Mouse (Mus musculus) heart, embryonic 15.5 days (tissue): ENCODE data around the gene Lrrc1. TPM values are rescaled to one million over a fixed set of nuclear protein-coding genes. Genes with fewer than 3 reads are reported as not detected.
A peak's percentile ranks its signal among the peaks of the same experiment; 100 is the strongest.

Experiments used
- ATAC-seq: fragments of 200-750 bp; cut with Nextera tagmentation; replicated peaks from 2 replicates; pipeline ENCODE4 v1.8.0; 2017; ENCODE audit warnings: low read depth, moderate TSS enrichment; ENCODE audit not compliant: insufficient number of reproducible peaks, insufficient read depth, low FRiP score
- H3K27ac ChIP-seq: fragments of 300-500 bp; sonication (generic); 2 replicates; pipeline ENCODE4 v1.5.1; 2015; ENCODE audit warnings: mild to moderate bottlenecking, inconsistent platforms
- H3K27me3 ChIP-seq: fragments of 300-500 bp; sonication (generic); 2 replicates; pipeline ENCODE4 v1.6.1; 2015; ENCODE audit warnings: inconsistent platforms
- H3K36me3 ChIP-seq: fragments of 300-500 bp; sonication (generic); 2 replicates; pipeline ENCODE4 v1.6.1; 2015; ENCODE audit warnings: mild to moderate bottlenecking, inconsistent platforms
- H3K4me1 ChIP-seq: fragments of 300-500 bp; sonication (generic); replicated peaks from 2 replicates; pipeline ENCODE4 v1.6.1; 2015; ENCODE audit warnings: inconsistent platforms
- H3K4me2 ChIP-seq: fragments of 300-500 bp; sonication (generic); 2 replicates; pipeline ENCODE4 v1.6.1; 2015; ENCODE audit warnings: inconsistent platforms, mild to moderate bottlenecking, moderate library complexity
- H3K4me3 ChIP-seq: fragments of 300-500 bp; sonication (generic); 2 replicates; pipeline ENCODE4 v1.5.1; 2015; ENCODE audit warnings: mild to moderate bottlenecking, inconsistent platforms
- H3K9ac ChIP-seq: fragments of 300-500 bp; sonication (generic); 2 replicates; pipeline ENCODE4 v1.6.1; 2015; ENCODE audit warnings: mild to moderate bottlenecking, inconsistent platforms
- H3K9me3 ChIP-seq: fragments of 300-500 bp; sonication (generic); replicated peaks from 2 replicates; pipeline ENCODE4 v1.6.1; 2016; ENCODE audit warnings: inconsistent platforms
- WGBS: fragments of 180-500 bp; shearing (Covaris S2); methylation state at CpG from one replicate; pipeline ENCODE4 v1.1.7; 2015; ENCODE audit warnings: mixed read lengths; 5-methylcytosine and 5-hydroxymethylcytosine counted together
- polyA plus RNA-seq: library from polyadenylated mRNA; unstranded; fragments of >200 nt; fragmentation: Nextera tagmentation; extraction: Ambion mirVana; gene quantifications from 2 replicates; pipeline ENCODE4 v1.2.1, GENCODE M21; 2015

The Lrrc1 gene
- polyA plus RNA-seq, 1 experiment from 2014 or later, result 18.6 TPM

DNA sequence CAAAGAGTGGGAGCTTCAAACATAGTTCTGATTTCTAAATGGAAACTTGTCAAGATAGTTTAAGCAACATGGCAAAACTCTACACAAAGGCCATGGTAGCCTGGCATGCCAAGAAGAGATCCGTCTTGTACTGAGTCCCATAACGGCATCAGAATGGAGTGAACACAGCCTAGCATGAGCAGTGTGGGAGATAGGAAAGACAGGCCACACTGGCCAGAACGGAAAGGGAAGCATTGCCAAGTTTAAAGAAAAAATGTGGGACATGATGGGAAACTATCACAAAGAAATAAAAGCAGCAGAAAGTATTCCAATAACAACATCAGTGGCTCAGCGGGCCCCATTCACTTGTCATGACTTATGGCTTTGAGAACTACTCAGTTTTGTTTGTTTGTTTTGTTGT lies 111.2 kb downstream of the Lrrc1 start:
- no peak overlapping the region for H3K9ac ChIP-seq
- no peak overlapping the region for H3K4me2 ChIP-seq
- WGBS, result 63% methylated on average over 4 of the region's 4 CpGs
- H3K9me3 ChIP-seq, result no peaks in the 10 kb centered on the region
- H3K27me3 ChIP-seq, result no peaks in the 10 kb centered on the region
- peaks cover 9% of the 10 kb centered on the region; the same call in 1 of the 2 replicates for H3K36me3 ChIP-seq
- H3K4me1 ChIP-seq, result peaks cover 34% of the 10 kb centered on the region
- H3K27ac ChIP-seq, result no peak overlapping the region
- no peak for ATAC-seq
- H3K4me3 ChIP-seq, result no peak overlapping the region

DNA sequence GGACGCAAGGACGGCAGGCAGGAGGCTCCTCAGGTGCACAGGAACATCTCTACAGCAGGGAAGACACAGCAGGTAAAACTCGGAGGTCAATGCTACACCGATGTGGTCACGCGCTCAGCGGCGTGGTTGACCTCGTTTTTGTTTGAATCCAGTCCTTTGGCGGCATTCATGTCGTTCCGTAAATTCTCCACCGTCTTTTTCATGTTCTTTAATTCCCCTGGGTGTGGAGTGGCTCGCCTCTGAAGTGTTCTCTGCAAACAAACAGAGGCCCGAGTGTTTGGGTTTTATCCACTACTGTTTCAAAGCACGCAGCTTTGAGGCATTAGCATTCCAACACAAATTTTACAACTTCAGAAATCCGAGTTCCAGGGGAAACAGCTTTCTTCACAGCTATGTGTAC lies 112.6 kb downstream of the Lrrc1 start:
- H3K9ac ChIP-seq, result no peak overlapping the region
- no peak overlapping the region for H3K4me3 ChIP-seq
- H3K4me2 ChIP-seq, result no peak overlapping the region
- H3K9me3 ChIP-seq, result no peaks in the 10 kb centered on the region
- peaks cover 9% of the 10 kb centered on the region; the same call in 1 of the 2 replicates for H3K36me3 ChIP-seq
- peaks cover 41% of the 10 kb centered on the region for H3K4me1 ChIP-seq
- no peak for ATAC-seq
- no peak overlapping the region for H3K27ac ChIP-seq
- H3K27me3 ChIP-seq, result no peaks in the 10 kb centered on the region
- 84% methylated on average over 17 of the region's 17 CpGs for WGBS

DNA sequence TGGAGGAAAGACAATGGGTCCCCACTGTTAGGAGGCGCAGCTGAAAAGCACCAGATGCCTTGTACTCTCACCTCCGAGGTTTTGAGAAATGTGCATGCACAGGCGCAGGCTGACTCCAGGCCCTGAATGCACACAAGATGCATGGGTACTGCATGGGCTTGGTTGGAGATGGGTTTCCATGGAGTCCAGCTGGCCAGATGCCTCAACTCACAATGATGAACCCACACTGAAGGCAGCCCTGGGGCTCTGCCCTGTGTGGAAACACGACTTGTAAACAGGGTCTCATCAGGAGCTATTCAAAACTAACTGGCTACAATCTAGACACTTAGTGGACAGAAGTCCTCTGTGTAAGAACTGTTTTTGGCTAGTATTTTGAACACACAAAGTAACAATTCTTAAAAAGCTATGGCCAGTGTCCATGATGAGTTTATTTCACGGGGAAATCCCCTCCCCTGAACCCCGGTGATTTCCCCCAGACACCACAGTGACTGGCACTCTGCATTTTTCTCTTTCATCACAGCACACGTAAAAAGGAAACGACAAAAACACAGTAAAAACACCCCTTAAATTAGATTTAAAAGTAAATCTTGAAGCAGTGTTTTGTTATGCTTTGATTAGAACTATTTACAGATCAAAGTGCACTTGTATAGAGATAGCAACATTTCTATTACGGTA lies 114.1 kb downstream of the Lrrc1 start:
- Histone ChIP-seq H3K9ac (no peak overlapping the region), H3K4me2 (no peak overlapping the region), H3K4me1 (peaks cover 46% of the 10 kb centered on the region), H3K27ac (0 out of 2 replicates have a peak overlapping the region, but pooled peaks have one; percentile 14), H3K27me3 (no peaks in the 10 kb centered on the region), H3K36me3 (peaks cover 9% of the 10 kb centered on the region; the same call in 1 of the 2 replicates), H3K9me3 (no peaks in the 10 kb centered on the region), H3K4me3 (no peak overlapping the region)
- WGBS, result 69% methylated on average over 9 of the region's 9 CpGs
- no peak for ATAC-seq

DNA sequence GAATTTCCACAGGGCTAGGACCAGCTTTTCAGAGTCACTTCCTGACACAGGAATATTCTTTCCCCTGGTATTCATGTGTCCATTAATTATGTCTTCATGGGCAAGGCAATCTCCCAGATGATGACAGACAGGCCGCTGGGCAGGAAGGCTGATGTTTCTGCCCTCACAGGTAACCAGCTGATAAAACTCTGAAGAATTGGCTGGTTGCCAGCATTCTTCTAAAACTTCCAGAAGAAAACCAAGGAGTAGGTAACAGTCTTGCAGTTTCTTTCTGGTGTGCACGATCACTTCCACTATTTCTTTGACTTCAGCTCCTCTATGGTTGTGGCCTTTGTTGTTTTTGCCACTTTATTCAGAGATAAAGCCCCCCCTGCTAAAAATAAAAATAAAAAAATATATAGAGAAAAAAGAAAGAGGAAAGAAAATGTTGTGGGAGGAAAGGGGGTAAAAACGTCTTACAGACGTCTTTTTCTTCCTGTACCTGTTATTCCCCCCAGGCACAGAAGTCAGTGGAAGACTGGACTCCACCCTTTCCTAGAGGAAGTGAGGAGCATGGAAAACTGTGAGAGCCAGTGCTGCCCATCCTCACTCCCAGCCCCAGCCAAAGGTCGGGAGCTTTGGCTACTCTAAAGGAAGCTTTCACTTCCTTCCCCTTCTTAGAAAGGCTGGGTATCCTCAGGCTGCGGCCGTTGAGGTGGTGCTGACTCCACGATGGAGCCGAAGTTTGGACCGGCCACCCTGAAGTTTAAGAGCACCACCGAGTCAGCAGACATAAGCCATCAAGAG lies 115.2 kb downstream of the Lrrc1 start:
- H3K4me1 ChIP-seq, result peaks cover 39% of the 10 kb centered on the region
- no peaks in the 10 kb centered on the region for H3K27me3 ChIP-seq
- H3K4me3 ChIP-seq, result no peak overlapping the region
- H3K27ac ChIP-seq, result peak overlapping the region; percentile 80
- H3K9ac ChIP-seq, result no peak overlapping the region
- 62% methylated on average over 11 of the region's 11 CpGs for WGBS
- peaks cover 9% of the 10 kb centered on the region; the same call in 1 of the 2 replicates for H3K36me3 ChIP-seq
- H3K4me2 ChIP-seq, result no peak overlapping the region
- 0 out of 2 replicates have a peak, but pooled peaks have one; percentile 32 for ATAC-seq
- H3K9me3 ChIP-seq, result no peaks in the 10 kb centered on the region

DNA sequence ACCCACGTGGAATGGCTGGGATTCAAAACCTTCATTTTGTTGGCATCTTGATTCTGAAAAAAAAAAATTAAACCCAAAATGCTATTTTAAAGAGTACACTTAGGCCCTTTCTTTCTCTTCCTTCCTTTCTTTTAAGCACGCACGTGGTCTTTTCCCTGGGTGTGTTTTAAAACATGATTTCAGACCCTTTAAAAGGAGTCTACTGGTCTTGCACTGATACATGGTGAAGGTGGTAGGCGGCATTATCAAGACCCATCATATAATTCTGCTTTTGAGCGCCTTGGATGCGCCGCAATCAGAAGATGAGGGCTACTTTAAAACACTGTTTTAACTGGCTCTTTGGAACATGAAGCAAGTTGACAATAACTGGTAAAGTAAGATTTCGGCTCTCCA lies 115.9 kb downstream of the Lrrc1 start:
- 82% methylated on average over 8 of the region's 8 CpGs for WGBS
- Histone ChIP-seq H3K36me3 (peaks cover 9% of the 10 kb centered on the region; the same call in 1 of the 2 replicates), H3K9me3 (no peaks in the 10 kb centered on the region), H3K4me1 (peaks cover 39% of the 10 kb centered on the region), H3K27me3 (no peaks in the 10 kb centered on the region), H3K9ac (no peak overlapping the region), H3K27ac (peak overlapping the region; percentile 80), H3K4me3 (no peak overlapping the region), H3K4me2 (peak overlapping the region; percentile 52)
- ATAC-seq, result no peak

DNA sequence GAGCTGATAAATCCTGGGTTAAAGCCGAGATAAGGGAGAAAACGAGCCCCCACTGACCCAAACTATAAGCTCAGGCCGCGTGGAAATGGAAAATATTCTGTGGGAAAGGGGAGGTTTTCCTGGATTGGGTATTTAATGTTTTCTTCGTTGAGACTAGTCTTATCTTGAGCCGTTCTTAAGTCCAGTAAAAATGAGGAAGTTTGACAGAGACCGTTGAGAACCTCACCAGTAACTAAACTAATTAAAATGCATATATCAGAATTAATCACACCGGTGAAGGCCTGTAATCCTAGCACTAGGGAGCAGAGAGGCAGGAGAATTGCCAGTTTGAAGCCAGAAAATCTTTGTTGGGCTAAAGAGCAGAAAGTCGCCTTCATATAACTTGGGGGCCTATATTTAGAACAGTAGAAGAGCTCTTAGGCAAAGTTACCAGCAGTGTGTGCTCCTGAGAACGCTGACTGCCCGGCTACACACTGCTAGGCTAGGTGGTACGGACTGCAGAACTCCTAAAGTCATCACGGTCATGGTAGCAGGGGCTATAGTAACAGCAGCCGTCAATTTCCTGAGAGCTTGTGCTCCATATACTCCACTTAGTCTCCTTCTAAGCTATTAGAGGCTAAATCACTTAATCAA lies 116.4 kb downstream of the Lrrc1 start:
- H3K27ac ChIP-seq, result peak overlapping the region; percentile 80
- H3K9me3 ChIP-seq, result no peaks in the 10 kb centered on the region
- H3K4me3 ChIP-seq, result no peak overlapping the region
- H3K27me3 ChIP-seq, result no peaks in the 10 kb centered on the region
- peak; percentile 29; the same call in 1 of the 2 replicates for ATAC-seq
- peak overlapping the region; percentile 4; the same call in 1 of the 2 replicates for H3K9ac ChIP-seq
- H3K4me2 ChIP-seq, result peak overlapping the region; percentile 52
- 12% methylated on average over 14 of the region's 14 CpGs for WGBS
- peaks cover 9% of the 10 kb centered on the region; the same call in 1 of the 2 replicates for H3K36me3 ChIP-seq
- H3K4me1 ChIP-seq, result peaks cover 39% of the 10 kb centered on the region

DNA sequence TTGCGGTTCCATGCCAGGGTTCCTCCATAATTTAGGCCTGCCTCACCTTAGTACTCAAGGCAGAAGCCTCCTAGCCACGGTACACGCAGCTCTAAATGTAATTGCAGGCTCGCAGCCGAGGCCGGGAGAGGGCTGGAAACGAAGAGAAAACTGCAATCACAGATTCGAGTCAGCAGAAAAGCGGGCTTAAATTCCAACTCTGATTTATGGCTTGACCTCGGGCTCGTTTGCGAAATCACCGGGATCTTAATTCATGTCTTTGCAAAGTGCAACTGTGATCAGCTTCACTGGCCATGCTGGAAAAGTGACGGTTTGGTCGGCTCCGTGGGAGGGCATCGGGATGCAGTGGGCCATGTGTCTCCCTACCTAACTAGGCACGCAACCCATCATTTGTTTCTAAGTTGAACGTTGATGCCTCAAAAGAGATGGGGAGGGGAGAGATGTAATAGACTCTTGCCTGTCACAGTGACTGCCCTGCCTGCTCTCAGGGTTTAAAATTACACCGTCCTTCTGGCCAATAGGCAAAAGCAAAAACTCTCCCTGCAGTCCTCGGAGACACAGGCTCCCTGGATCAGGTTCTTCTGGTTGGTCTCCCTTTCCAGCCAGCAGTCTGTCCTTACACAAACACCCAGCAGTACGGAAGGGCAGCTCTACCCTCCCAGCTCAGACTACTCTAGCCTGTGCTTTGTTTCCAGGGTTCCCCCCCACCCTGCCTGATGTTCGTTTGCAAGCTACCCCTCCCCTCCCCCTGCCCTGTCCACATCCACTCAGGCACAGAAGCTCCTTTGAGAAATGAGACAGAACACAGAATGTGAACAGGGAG lies 117.2 kb downstream of the Lrrc1 start:
- peak overlapping the region; percentile 80 for H3K27ac ChIP-seq
- H3K4me1 ChIP-seq, result peaks cover 39% of the 10 kb centered on the region
- peaks cover 9% of the 10 kb centered on the region; the same call in 1 of the 2 replicates for H3K36me3 ChIP-seq
- H3K9ac ChIP-seq, result 0 out of 2 replicates have a peak overlapping the region, but pooled peaks have one; percentile 4
- no peaks in the 10 kb centered on the region for H3K9me3 ChIP-seq
- no peak overlapping the region for H3K4me3 ChIP-seq
- H3K27me3 ChIP-seq, result no peaks in the 10 kb centered on the region
- ATAC-seq, result peak; percentile 81
- peak overlapping the region; percentile 52 for H3K4me2 ChIP-seq
- 43% methylated on average over 23 of the region's 23 CpGs for WGBS

DNA sequence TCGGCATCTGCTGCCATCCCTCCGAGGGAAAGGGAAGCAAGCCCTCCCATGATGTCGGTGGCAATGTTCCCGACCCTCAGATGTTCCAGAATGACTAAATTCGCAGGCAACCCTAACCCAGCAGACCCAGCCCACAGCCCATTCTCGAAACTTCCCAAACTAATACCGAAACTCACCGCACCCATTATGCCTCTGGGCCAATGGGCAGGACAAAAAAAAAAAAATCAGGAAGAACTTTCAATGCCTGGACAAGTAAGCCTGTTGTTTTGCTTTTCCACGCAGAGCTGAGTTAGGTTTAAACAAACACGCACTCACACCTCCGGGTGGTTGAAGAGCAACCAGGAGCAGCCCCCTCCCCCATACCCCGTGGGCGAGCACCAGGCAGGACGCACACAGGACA lies 118.6 kb downstream of the Lrrc1 start:
- no peak overlapping the region for H3K27ac ChIP-seq
- H3K4me2 ChIP-seq, result no peak overlapping the region
- H3K4me3 ChIP-seq, result no peak overlapping the region
- no peaks in the 10 kb centered on the region for H3K9me3 ChIP-seq
- peaks cover 2% of the 10 kb centered on the region; the same call in 1 of the 2 replicates for H3K36me3 ChIP-seq
- H3K27me3 ChIP-seq, result no peaks in the 10 kb centered on the region
- no peak overlapping the region for H3K9ac ChIP-seq
- 67% methylated on average over 14 of the region's 14 CpGs for WGBS
- no peak for ATAC-seq
- H3K4me1 ChIP-seq, result peaks cover 39% of the 10 kb centered on the region

DNA sequence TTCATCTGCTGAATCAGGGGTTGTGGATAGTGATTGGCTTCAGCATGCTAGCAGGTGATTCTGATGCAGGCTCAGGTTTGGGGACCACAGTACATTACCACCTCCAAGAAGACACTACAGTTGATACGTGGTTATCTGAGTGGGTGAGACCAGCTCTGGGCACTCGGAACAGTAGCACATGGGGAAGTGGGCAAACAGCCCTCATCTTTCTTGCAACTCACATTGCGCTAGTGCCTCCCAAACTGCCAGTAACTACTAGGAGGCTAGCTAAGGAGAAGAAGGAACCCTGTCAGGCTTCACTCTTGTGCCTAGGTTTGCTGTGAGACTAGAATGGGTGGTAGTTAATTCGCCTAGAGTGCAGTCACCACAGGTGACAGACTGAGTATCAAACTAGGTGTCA lies 119.1 kb downstream of the Lrrc1 start:
- H3K4me3 ChIP-seq, result no peak overlapping the region
- 81% methylated on average over 4 of the region's 4 CpGs for WGBS
- H3K9me3 ChIP-seq, result no peaks in the 10 kb centered on the region
- H3K27me3 ChIP-seq, result no peaks in the 10 kb centered on the region
- no peaks in the 10 kb centered on the region for H3K36me3 ChIP-seq
- no peak overlapping the region for H3K27ac ChIP-seq
- peaks cover 39% of the 10 kb centered on the region for H3K4me1 ChIP-seq
- no peak overlapping the region for H3K9ac ChIP-seq
- ATAC-seq, result no peak
- H3K4me2 ChIP-seq, result no peak overlapping the region

DNA sequence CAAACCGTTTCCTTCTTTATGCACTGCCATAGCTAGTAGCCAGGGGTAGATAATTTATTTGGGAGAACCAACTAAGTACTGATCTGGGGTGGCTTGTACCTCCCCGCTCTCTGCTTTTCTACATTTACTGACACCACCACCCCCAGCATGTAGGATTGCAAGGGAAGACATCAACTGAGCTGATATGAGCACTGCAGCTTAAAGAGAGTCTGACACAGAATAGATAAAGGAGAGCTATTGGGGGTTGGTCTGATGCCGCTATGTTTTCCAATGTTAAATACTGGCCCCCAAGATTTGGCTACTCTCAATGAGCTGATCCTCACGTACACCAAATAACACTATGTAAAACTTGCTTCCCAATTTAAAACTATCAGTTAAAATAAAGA lies 124.5 kb downstream of the Lrrc1 start:
- 79% methylated on average over 4 of the region's 4 CpGs for WGBS
- Histone ChIP-seq H3K27me3 (no peaks in the 10 kb centered on the region), H3K9ac (no peak overlapping the region), H3K36me3 (no peaks in the 10 kb centered on the region), H3K4me3 (no peak overlapping the region), H3K27ac (peak overlapping the region; percentile 80; the same call in 1 of the 2 replicates), H3K9me3 (no peaks in the 10 kb centered on the region), H3K4me2 (no peak overlapping the region), H3K4me1 (peaks cover 19% of the 10 kb centered on the region)
- ATAC-seq, result no peak
